Mouse (Mus musculus) liver, embryonic 14.5 days (tissue): ENCODE data around the gene Tenm2. TPM values are rescaled to one million over a fixed set of nuclear protein-coding genes. Genes with fewer than 3 reads are reported as not detected.

Source experiments
- ATAC-seq: fragments of 200-750 bp; cut with Nextera tagmentation; 2 replicates; pipeline ENCODE4 v1.8.0; 2017; ENCODE audit warnings: moderate number of reproducible peaks, mild to moderate bottlenecking, moderate library complexity; ENCODE audit not compliant: insufficient read depth
- DNase-seq, 3 experiments: peaks; one replicate each; pipeline ENCODE4 v3.0.0-alpha.2; 2012 to 2013; ENCODE audit warnings: low read depth in 3 of 3, low spot score in 3 of 3
- H3K27ac ChIP-seq: fragments of 300-500 bp; sonication (generic); 2 replicates; pipeline ENCODE4 v1.5.1; 2014; ENCODE audit warnings: moderate library complexity, mild to moderate bottlenecking, control low read depth, inconsistent platforms
- H3K27me3 ChIP-seq: fragments of 300-500 bp; sonication (generic); 2 replicates; pipeline ENCODE4 v1.6.1; 2014; ENCODE audit warnings: mild to moderate bottlenecking, low read length, moderate library complexity; ENCODE audit not compliant: control insufficient read depth, insufficient read depth
- H3K36me3 ChIP-seq: fragments of 300-500 bp; sonication (generic); replicated peaks from 2 replicates; pipeline ENCODE4 v1.6.1; 2014; ENCODE audit warnings: low read depth; ENCODE audit not compliant: control insufficient read depth, insufficient read depth
- H3K4me1 ChIP-seq, 2 experiments: fragments of 200-500 bp in 1 of 2; fragments of 300-500 bp in 1 of 2; sonication (generic) in 1 of 2; replicated peaks; 2 replicates each; pipeline ENCODE4 v1.6.1; 2012 to 2014; ENCODE audit warnings: antibody characterized with exemption in 1 of 2, inconsistent platforms in 1 of 2, low read length in 1 of 2; ENCODE audit not compliant: control insufficient read depth in 2 of 2, insufficient read depth in 2 of 2
- H3K4me2 ChIP-seq: fragments of 300-500 bp; sonication (generic); 2 replicates; pipeline ENCODE4 v1.6.1; 2014; ENCODE audit warnings: low read depth, mild to moderate bottlenecking, control low read depth, moderate library complexity
- H3K4me3 ChIP-seq, 2 experiments: fragments of 200-500 bp in 1 of 2; fragments of 300-500 bp in 1 of 2; sonication (generic) in 1 of 2; 2 replicates each; pipeline ENCODE4 v1.5.1; 2012 to 2014; ENCODE audit warnings: low read depth in 2 of 2, low read length in 2 of 2, mild to moderate bottlenecking in 2 of 2, control low read depth in 1 of 2, inconsistent platforms in 1 of 2, moderate library complexity in 1 of 2; ENCODE audit not compliant: insufficient read depth in 1 of 2
- H3K9ac ChIP-seq: fragments of 300-500 bp; sonication (generic); replicated peaks from 2 replicates; pipeline ENCODE4 v1.6.1; 2014; ENCODE audit warnings: mild to moderate bottlenecking, control low read depth, moderate library complexity
- H3K9me3 ChIP-seq: fragments of 300-500 bp; sonication (generic); 2 replicates; pipeline ENCODE4 v1.6.1; 2016; ENCODE audit warnings: low read length, mixed read lengths; ENCODE audit not compliant: control insufficient read depth
- CTCF ChIP-seq: IDR thresholded peaks from 2 replicates; pipeline ENCODE4 v1.5.1; 2016; ENCODE audit warnings: antibody characterized with exemption, low read depth, control low read depth
- EP300 ChIP-seq: IDR thresholded peaks from 2 replicates; pipeline ENCODE4 v1.6.1; 2016; ENCODE audit warnings: antibody characterized with exemption, low read depth
- WGBS: fragments of 180-500 bp; shearing (Covaris S2); extraction: QIAGEN DNeasy Blood & Tissue Kit; methylation state at CpG from one replicate; pipeline ENCODE4 v1.1.7; 2014; ENCODE audit not compliant: insufficient replicate concordance; 5-methylcytosine and 5-hydroxymethylcytosine counted together
- polyA plus RNA-seq, 2 experiments: library from polyadenylated mRNA; depleted of rRNA in 1 of 2; stranded (reverse) in 1 of 2; unstranded in 1 of 2; fragments of >200 nt; fragmentation: Nextera tagmentation in 1 of 2; extraction: Ambion mirVana in 1 of 2; gene quantifications; 2 replicates each; pipeline versions ENCODE4 v1.2.1 to v1.2.3; 2012 to 2014

Tenm2 gene
- polyA plus RNA-seq, 2 experiments: 0.06 TPM; not detected in 1

DNA sequence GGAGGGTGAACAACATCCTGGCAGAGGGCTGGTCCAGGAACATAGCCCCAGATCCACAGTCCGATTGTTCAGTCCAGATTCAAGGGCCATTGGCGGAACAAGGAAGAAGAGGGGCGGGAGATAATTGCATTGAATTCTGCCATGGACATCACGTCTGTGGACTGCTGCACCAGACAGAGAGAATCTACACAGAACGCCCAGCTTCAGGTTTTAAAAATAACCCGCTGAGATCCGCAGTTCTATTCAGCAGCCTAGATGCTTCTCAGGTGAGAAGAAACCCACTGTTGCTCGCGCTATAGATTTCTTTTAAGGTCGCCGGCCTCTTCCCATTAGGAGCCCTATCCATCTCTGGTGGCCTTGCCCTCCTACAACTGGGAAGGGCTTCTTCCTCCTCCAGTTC is 1155.0 kb downstream of the Tenm2 start:
- no peaks in the 10 kb centered on the region for H3K9me3 ChIP-seq
- ATAC-seq (no peak), DNase-seq (no peak)
- H3K4me2 ChIP-seq: no peak overlapping the region
- TF ChIP-seq CTCF: no peak
- TF ChIP-seq EP300: no peak
- no peak overlapping the region for H3K4me3 ChIP-seq
- no peaks in the 10 kb centered on the region for H3K36me3 ChIP-seq
- no peak overlapping the region for H3K27ac ChIP-seq
- no peaks in the 10 kb centered on the region for H3K4me1 ChIP-seq
- no peaks in the 10 kb centered on the region for H3K27me3 ChIP-seq
- H3K9ac ChIP-seq: no peak overlapping the region
- WGBS: 62% methylated on average over 11 of the region's 11 CpGs

DNA sequence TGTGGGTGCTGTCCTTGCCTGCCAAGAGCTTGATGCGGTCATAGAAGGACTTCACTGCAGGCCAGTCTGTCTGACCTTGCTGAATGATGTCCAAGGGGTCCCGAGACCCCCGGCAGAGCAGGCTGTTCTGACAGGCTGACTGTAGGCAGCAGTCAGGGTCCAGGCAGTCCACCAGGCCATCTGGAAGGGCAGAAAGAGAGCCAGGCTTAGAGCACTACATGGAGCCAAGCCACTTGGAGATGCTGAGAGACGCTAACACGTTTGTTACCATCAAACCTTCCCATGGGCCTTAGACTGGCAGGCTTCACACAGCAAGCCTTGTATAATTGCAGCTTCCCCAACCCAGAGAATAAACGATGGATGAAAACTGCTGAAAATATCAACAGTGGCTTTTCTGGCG is 1157.4 kb downstream of the Tenm2 start:
- H3K4me2 ChIP-seq: no peak overlapping the region
- no peaks in the 10 kb centered on the region for H3K9me3 ChIP-seq
- H3K36me3 ChIP-seq: no peaks in the 10 kb centered on the region
- no peaks in the 10 kb centered on the region for H3K27me3 ChIP-seq
- TF ChIP-seq EP300: no peak
- TF ChIP-seq CTCF: no peak
- H3K4me1 ChIP-seq: no peaks in the 10 kb centered on the region
- H3K27ac ChIP-seq: no peak overlapping the region
- no peak overlapping the region for H3K9ac ChIP-seq
- H3K4me3 ChIP-seq: no peak overlapping the region
- ATAC-seq (no peak), DNase-seq (no peak)
- 63% methylated on average over 7 of the region's 7 CpGs for WGBS

DNA sequence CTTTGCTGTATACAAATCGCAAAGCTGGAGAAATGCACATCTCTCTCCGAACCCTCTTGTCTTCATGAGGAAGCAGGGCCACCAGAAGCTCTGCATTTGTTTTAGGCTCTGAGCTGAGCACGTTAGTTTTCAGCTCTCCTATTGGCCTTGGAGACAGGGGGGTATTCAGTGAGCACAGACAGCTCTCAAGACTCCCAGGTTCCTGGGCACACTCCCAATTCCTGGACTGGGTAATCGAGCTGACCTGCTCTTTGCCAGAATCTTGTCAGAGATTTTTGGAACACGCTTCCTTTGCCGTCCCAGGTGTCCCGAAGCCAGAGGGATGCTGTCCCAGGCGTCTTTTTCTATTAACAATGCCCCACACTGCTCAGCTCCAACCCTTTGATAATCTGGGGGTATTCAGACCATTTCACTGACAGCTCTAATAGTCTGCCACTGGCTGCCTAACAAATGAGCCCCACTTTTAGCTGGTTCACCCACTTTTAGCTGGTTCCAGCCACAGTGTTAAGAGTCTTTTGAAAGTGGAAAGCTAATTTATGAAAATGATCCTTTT is 1161.7 kb downstream of the Tenm2 start:
- Histone ChIP-seq H3K27me3 (no peaks in the 10 kb centered on the region), H3K4me1 (no peaks in the 10 kb centered on the region), H3K9me3 (no peaks in the 10 kb centered on the region), H3K4me3 (no peak overlapping the region), H3K36me3 (no peaks in the 10 kb centered on the region), H3K4me2 (no peak overlapping the region), H3K27ac (no peak overlapping the region), H3K9ac (no peak overlapping the region)
- 57% methylated on average over 8 of the region's 8 CpGs for WGBS
- ATAC-seq (no peak), DNase-seq (no peak)
- no peak for TF ChIP-seq EP300
- no peak for TF ChIP-seq CTCF

DNA sequence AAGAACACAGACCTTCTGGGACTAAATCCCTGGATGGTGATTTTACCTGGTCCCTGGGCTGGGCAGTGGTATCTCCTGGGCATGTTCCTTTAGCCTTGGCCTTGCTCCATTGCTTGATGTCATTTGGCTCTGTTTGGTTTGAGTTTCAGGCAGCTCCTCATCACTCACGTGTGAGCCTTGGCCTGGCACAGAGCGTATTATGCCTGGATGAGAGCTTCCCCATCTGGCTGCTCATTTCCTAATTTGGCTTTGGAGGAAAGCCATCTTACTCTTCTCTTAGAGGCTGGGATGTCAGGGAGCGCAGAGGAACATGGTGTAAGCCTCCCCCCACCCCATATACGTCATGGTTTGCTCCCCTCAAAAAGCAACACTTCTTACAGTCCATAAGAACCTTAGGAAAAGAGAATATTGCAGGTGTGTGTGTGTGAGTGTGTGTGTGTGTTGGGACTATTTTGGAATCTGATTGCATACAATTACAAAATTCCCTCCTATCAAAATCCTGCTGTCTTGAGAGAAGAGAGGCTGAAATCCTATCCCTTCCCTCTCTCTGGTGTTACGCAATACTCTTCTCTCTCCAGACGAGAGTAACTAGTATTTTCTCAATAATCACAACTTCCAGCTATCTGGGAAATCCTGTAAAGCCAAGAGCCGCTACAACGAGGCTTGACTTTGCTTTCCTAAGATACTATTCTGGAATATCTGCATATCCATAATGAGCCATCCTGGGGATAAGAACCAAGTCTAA is 1162.5 kb downstream of the Tenm2 start:
- Histone ChIP-seq H3K4me3 (no peak overlapping the region), H3K4me2 (no peak overlapping the region), H3K36me3 (no peaks in the 10 kb centered on the region), H3K4me1 (no peaks in the 10 kb centered on the region), H3K9me3 (no peaks in the 10 kb centered on the region), H3K27me3 (no peaks in the 10 kb centered on the region), H3K27ac (no peak overlapping the region), H3K9ac (no peak overlapping the region)
- TF ChIP-seq EP300: no peak
- ATAC-seq (no peak), DNase-seq (no peak)
- WGBS: 51% methylated on average over 8 of the region's 8 CpGs

DNA sequence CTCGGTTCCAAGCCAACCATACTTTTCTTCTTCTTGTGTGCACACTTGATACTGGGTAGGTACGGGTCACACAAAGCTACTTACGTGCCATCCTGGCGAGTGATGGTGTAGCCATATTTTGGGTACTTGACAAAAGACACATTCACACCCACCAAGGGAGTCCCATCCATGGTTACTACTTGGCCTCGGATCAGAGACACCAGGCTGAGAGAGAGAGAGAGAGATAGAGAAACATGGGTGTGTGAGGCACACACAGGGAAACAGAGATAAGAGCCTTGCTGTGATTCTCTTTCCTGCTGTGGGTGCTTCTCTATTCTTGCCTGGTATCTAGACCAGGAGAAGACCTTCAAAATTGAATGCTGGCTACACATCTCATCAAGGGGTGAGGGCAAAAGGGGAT is 1163.1 kb downstream of the Tenm2 start:
- H3K9me3 ChIP-seq: no peaks in the 10 kb centered on the region
- H3K4me3 ChIP-seq: no peak overlapping the region
- H3K27ac ChIP-seq: no peak overlapping the region
- DNase-seq (no peak), ATAC-seq (no peak)
- no peak overlapping the region for H3K4me2 ChIP-seq
- whole genome bisulfite sequencing: 63% methylated on average over 5 of the region's 5 CpGs
- no peaks in the 10 kb centered on the region for H3K27me3 ChIP-seq
- TF ChIP-seq EP300 (no peak), CTCF (no peak)
- no peak overlapping the region for H3K9ac ChIP-seq
- H3K36me3 ChIP-seq: no peaks in the 10 kb centered on the region
- no peaks in the 10 kb centered on the region for H3K4me1 ChIP-seq
